18 mouse cellular contexts compared by ENCODE assay signal in genomic region chr8:109361575-109362361, GRCm38 (mm10).
DNase-seq lines count a peak whose midpoint lies in the region; ATAC-seq and TF ChIP-seq lines count a peak whose summit lies in the region.
"Had no signal": no experiment of that assay in that cellular context is flagged by ENCODE, and none has a peak within 500 bp of the region (broad histone marks: within the 10 kb centered on the region; RNA-seq: fewer than 3 reads in every experiment).

No protein-coding gene starts in this region.

- no peak overlapping the region for H3K4me3 ChIP-seq in forebrain, embryonic 11.5 days (ENCODE audit: low read depth, low read length)
- H3K4me3 ChIP-seq in forebrain, embryonic 10.5 days, result no peak overlapping the region
- no peak overlapping the region for H3K4me3 ChIP-seq in forebrain, postnatal 0 days (ENCODE audit: low read depth, low read length)
- H3K4me3 ChIP-seq in intestine, embryonic 15.5 days (replicated peaks), result no peak overlapping the region
- H3K4me3 ChIP-seq in midbrain, postnatal 0 days (ENCODE audit: low read depth, low read length), result no peak overlapping the region
- H3K4me3 ChIP-seq: liver, embryonic 15.5 days had no signal

- H3K4me1 ChIP-seq in forebrain, embryonic 11.5 days (replicated peaks; ENCODE audit: control insufficient read depth, insufficient read depth, low read length), result peaks cover 5% of the 10 kb centered on the region
- H3K4me1 ChIP-seq in forebrain, embryonic 10.5 days, result peaks cover 29% of the 10 kb centered on the region
- H3K4me1 ChIP-seq in forebrain, postnatal 0 days (ENCODE audit: insufficient read depth), result peaks cover 16% of the 10 kb centered on the region
- peaks cover 16% of the 10 kb centered on the region; the same call in 1 of the 2 replicates for H3K4me1 ChIP-seq in intestine, embryonic 15.5 days (replicated peaks)
- 0 out of 2 replicates have a peak, but pooled peaks cover 6% of the 10 kb centered on the region for H3K4me1 ChIP-seq in midbrain, postnatal 0 days (ENCODE audit: insufficient read depth, low read length)
- H3K4me1 ChIP-seq: liver, embryonic 15.5 days had no signal

- no peaks in the 10 kb centered on the region for H3K9me3 ChIP-seq in forebrain, embryonic 11.5 days (ENCODE audit: control insufficient read depth, low read length)
- no peaks in the 10 kb centered on the region for H3K9me3 ChIP-seq in forebrain, embryonic 10.5 days
- no peaks in the 10 kb centered on the region for H3K9me3 ChIP-seq in forebrain, postnatal 0 days (ENCODE audit: low read length)
- H3K9me3 ChIP-seq in intestine, embryonic 15.5 days, result no peaks in the 10 kb centered on the region
- no peaks in the 10 kb centered on the region for H3K9me3 ChIP-seq in midbrain, postnatal 0 days (ENCODE audit: low read length)
- H3K9me3 ChIP-seq: heart, embryonic 12.5 days; liver, embryonic 15.5 days; stomach, embryonic 15.5 days had no signal

- TF ChIP-seq CTCF in forebrain, postnatal 0 days (IDR thresholded peaks at IDR 0.05; ENCODE audit: low read depth), result no peak
- no peak for TF ChIP-seq CTCF in midbrain, postnatal 0 days (IDR thresholded peaks at IDR 0.05)

- ATAC-seq in forebrain, embryonic 11.5 days (replicated peaks; ENCODE audit: low FRiP score), result no peak; the same call in 1 of the 2 replicates
- no peak for ATAC-seq in forebrain, postnatal 0 days
- ATAC-seq in intestine, embryonic 15.5 days, result peak; percentile 83
- no peak for ATAC-seq in midbrain, postnatal 0 days (ENCODE audit: low FRiP score)
- ATAC-seq: Patski had no signal

- H3K27me3 ChIP-seq in forebrain, embryonic 11.5 days (ENCODE audit: control insufficient read depth, insufficient read depth, low read length), result no peaks in the 10 kb centered on the region
- H3K27me3 ChIP-seq in forebrain, embryonic 10.5 days (ENCODE audit: poor library complexity, severe bottlenecking), result peaks cover 12% of the 10 kb centered on the region
- no peaks in the 10 kb centered on the region for H3K27me3 ChIP-seq in forebrain, postnatal 0 days (ENCODE audit: insufficient read depth, low read length)
- H3K27me3 ChIP-seq in intestine, embryonic 15.5 days (replicated peaks), result no peaks in the 10 kb centered on the region
- no peaks in the 10 kb centered on the region for H3K27me3 ChIP-seq in midbrain, postnatal 0 days (ENCODE audit: insufficient read depth, low read length)

- no peak overlapping the region for H3K9ac ChIP-seq in forebrain, embryonic 11.5 days (ENCODE audit: low read length)
- H3K9ac ChIP-seq in forebrain, postnatal 0 days, result no peak overlapping the region
- H3K9ac ChIP-seq in intestine, embryonic 15.5 days, result no peak overlapping the region
- H3K9ac ChIP-seq in midbrain, postnatal 0 days (replicated peaks; ENCODE audit: low read length, poor library complexity, severe bottlenecking), result no peak overlapping the region
- H3K9ac ChIP-seq: liver, embryonic 15.5 days; stomach, embryonic 15.5 days had no signal

- peak overlapping the region; percentile 13; the same call in 1 of the 2 replicates for H3K27ac ChIP-seq in forebrain, embryonic 11.5 days (ENCODE audit: low read depth, low read length)
- H3K27ac ChIP-seq in forebrain, embryonic 10.5 days, result no peak overlapping the region
- H3K27ac ChIP-seq in forebrain, postnatal 0 days (ENCODE audit: low read depth, low read length), result no peak overlapping the region
- H3K27ac ChIP-seq in intestine, embryonic 15.5 days, result peak overlapping the region; percentile 51; the same call in 1 of the 2 replicates
- H3K27ac ChIP-seq in midbrain, postnatal 0 days (ENCODE audit: low read depth, low read length), result peak overlapping the region; percentile 95
- H3K27ac ChIP-seq: liver, embryonic 15.5 days; stomach, embryonic 15.5 days had no signal

- H3K4me2 ChIP-seq in forebrain, embryonic 11.5 days (ENCODE audit: low read depth, low read length, severe bottlenecking), result no peak overlapping the region; the same call in 1 of the 2 replicates
- no peak overlapping the region for H3K4me2 ChIP-seq in forebrain, postnatal 0 days (ENCODE audit: low read depth)
- H3K4me2 ChIP-seq in intestine, embryonic 15.5 days (replicated peaks), result no peak overlapping the region
- H3K4me2 ChIP-seq in midbrain, postnatal 0 days (ENCODE audit: low read depth, low read length, poor library complexity, severe bottlenecking), result no peak overlapping the region; the same call in 1 of the 2 replicates

- WGBS in forebrain, embryonic 11.5 days, result 90% methylated on average over 7 of the region's 7 CpGs
- WGBS in forebrain, embryonic 10.5 days, result 87% methylated on average over 7 of the region's 7 CpGs
- 78% methylated on average over 7 of the region's 7 CpGs for WGBS in forebrain, postnatal 0 days
- 59% methylated on average over 7 of the region's 7 CpGs for WGBS in intestine, embryonic 15.5 days
- whole genome bisulfite sequencing in midbrain, postnatal 0 days, result 80% methylated on average over 7 of the region's 7 CpGs

- DNase-seq in forebrain, embryonic 11.5 days (ENCODE audit: low spot score), result peak; percentile 41
- DNase-seq in forebrain, embryonic 10.5 days (ENCODE audit: extremely low spot score, low spot score), result no peak
- peak; percentile 35 for DNase-seq in forebrain, postnatal 0 days
- DNase-seq in midbrain, postnatal 0 days (ENCODE audit: low spot score), result no peak
- no peak for DNase-seq in cerebellum, adult 11-12 months
- DNase-seq in ovary, postnatal 14 days (ENCODE audit: low spot score), result no peak
- no peak for DNase-seq in adrenal gland, adult 18-20 months (ENCODE audit: low spot score in 2 of 2)
- DNase-seq: adrenal gland, adult 8-10 months; cerebellum, adult 9-10 months; gastrocnemius, postnatal 25 days; heart, postnatal 4 days; lung, postnatal 36 days; thymus, postnatal 25 days had no signal

- H3K36me3 ChIP-seq in forebrain, embryonic 11.5 days (ENCODE audit: control insufficient read depth, insufficient read depth, low read length), result no peaks in the 10 kb centered on the region
- H3K36me3 ChIP-seq in forebrain, embryonic 10.5 days (replicated peaks), result no peaks in the 10 kb centered on the region
- H3K36me3 ChIP-seq in forebrain, postnatal 0 days (ENCODE audit: insufficient read depth), result no peaks in the 10 kb centered on the region
- no peaks in the 10 kb centered on the region for H3K36me3 ChIP-seq in intestine, embryonic 15.5 days
- no peaks in the 10 kb centered on the region for H3K36me3 ChIP-seq in midbrain, postnatal 0 days (ENCODE audit: insufficient read depth, low read length)
- H3K36me3 ChIP-seq: heart, embryonic 12.5 days; liver, embryonic 15.5 days; stomach, embryonic 15.5 days had no signal

Comparison
In these comparisons a context has a peak if more than half of its experiments do, and no peak if none do; other contexts are left out.
1. DNase-seq: peak in forebrain, embryonic 11.5 days (single experiment) and forebrain, postnatal 0 days (single experiment); none in forebrain, embryonic 10.5 days (single experiment), midbrain, postnatal 0 days (single experiment), cerebellum, adult 11-12 months (single experiment), ovary, postnatal 14 days (single experiment) and adrenal gland, adult 18-20 months (0 of 2).
2. H3K27ac ChIP-seq: peak in forebrain, embryonic 11.5 days (single experiment), intestine, embryonic 15.5 days (single experiment) and midbrain, postnatal 0 days (single experiment); none in forebrain, embryonic 10.5 days (single experiment) and forebrain, postnatal 0 days (single experiment).